Mouse (Mus musculus) MEL (cell line): ENCODE results near the gene Dlgap1.

Source experiments
- CTCF ChIP-seq, 3 experiments: IDR thresholded peaks in 2 of 3; conservative IDR thresholded peaks in 1 of 3; 2 replicates each; pipeline ENCODE4 v1.5.1; 2011 to 2012; ENCODE audit warnings: low read length in 3 of 3, low read depth in 2 of 3, mild to moderate bottlenecking in 2 of 3, improper control_type of control experiment in 1 of 3, inconsistent platforms in 1 of 3, mixed read lengths in 1 of 3, moderate library complexity in 1 of 3; ENCODE audit not compliant: control insufficient read depth in 1 of 3, insufficient read depth in 1 of 3, poor library complexity in 1 of 3, severe bottlenecking in 1 of 3
- MXI1 ChIP-seq: IDR thresholded peaks from 2 replicates; pipeline ENCODE4 v1.6.1; 2011; ENCODE audit warnings: mild to moderate bottlenecking, low read depth, low read length, improper control_type of control experiment
- POLR2A ChIP-seq, 2 experiments: IDR thresholded peaks; 2 replicates each; pipeline ENCODE4 v1.6.1; 2011 to 2012; ENCODE audit warnings: low read length in 2 of 2, mild to moderate bottlenecking in 2 of 2, control low read depth in 1 of 2, improper control_type of control experiment in 1 of 2, low read depth in 1 of 2, moderate library complexity in 1 of 2; ENCODE audit not compliant: control insufficient read depth in 1 of 2, insufficient read depth in 1 of 2, poor library complexity in 1 of 2
- TAL1 ChIP-seq: IDR thresholded peaks from 2 replicates; pipeline ENCODE4 v1.6.1; 2012; ENCODE audit warnings: mild to moderate bottlenecking, inconsistent platforms, low read length, moderate library complexity, mixed read lengths
- TCF12 ChIP-seq: IDR thresholded peaks from 2 replicates; pipeline ENCODE4 v1.6.1; 2014; ENCODE audit warnings: low read depth, mild to moderate bottlenecking, inconsistent platforms, low read length, improper control_type of control experiment, moderate library complexity
- USF1 ChIP-seq: IDR thresholded peaks from 2 replicates; pipeline ENCODE4 v1.6.1; 2014; ENCODE audit warnings: low read depth, mild to moderate bottlenecking, inconsistent platforms, low read length, improper control_type of control experiment, moderate library complexity

DNA sequence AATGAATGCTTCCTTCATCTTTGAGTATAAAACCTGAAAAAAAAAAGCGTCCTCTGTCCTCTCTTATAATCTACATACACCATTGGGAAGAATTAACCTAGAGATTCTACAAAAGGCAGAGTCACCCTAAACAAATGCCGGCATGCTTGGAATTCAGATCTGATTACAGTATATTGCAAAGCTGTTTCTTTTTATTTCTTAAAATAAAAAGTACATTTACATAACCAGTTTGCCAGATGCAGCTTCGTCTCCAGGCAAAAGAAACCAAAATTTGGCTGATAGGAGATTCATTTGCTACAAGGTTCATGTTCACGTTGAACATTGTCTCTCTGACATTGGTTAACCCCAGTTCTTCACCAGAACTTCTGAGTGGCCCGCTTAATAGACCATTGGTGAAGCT, 347.5 kb downstream of the Dlgap1 start:
- TF ChIP-seq MXI1 = no peak
- TF ChIP-seq USF1 = no peak
- no peak for TF ChIP-seq CTCF (IDR thresholded peaks at IDR 0.05 in 2 of 3, conservative IDR thresholded peaks at IDR 0.05 in 1 of 3; ENCODE audit: control insufficient read depth in 1 of 3, insufficient read depth in 1 of 3, low read depth in 2 of 3, low read length in 3 of 3, poor library complexity in 1 of 3, severe bottlenecking in 1 of 3)
- TF ChIP-seq TAL1 = no peak
- no peak for TF ChIP-seq TCF12
- TF ChIP-seq POLR2A (IDR thresholded peaks at IDR 0.05; ENCODE audit: control insufficient read depth in 1 of 2, insufficient read depth in 1 of 2, low read depth in 1 of 2, low read length in 2 of 2, poor library complexity in 1 of 2) = no peak
